Mouse (Mus musculus): ENCODE measurements around the gene Apoc3.

Apoc3 gene

GRCm38 (mm10) chr9:46191644-46192043 is 43.8 kb downstream of the Apoc3 start:
- peak; percentile 60 for DNase-seq

GRCm38 (mm10) chr9:46191234-46191633 is 44.2 kb downstream of the Apoc3 start:
- DNase-seq: no peak

- DNase-seq: no peak
Observed at GRCm38 (mm10) chr9:46189381-46189780, 46.1 kb downstream of the Apoc3 start.

- DNase-seq: no peak
Observed at GRCm38 (mm10) chr9:46188956-46189355, 46.5 kb downstream of the Apoc3 start.

GRCm38 (mm10) chr9:46188370-46188769 is 47.1 kb downstream of the Apoc3 start:
- DNase-seq: no peak

GRCm38 (mm10) chr9:46186387-46186786 is 49.0 kb downstream of the Apoc3 start:
- no peak for DNase-seq

- peak; percentile 56 for DNase-seq
Observed at GRCm38 (mm10) chr9:46185191-46185590, 50.2 kb downstream of the Apoc3 start.

- peak; percentile 46 for DNase-seq
Observed at GRCm38 (mm10) chr9:46184542-46184941, 50.9 kb downstream of the Apoc3 start.

Data from kidney, postnatal 14 days (tissue).